Mouse (Mus musculus) stomach, postnatal 0 days (tissue): Measurements from ENCODE around the gene Polr3h. TPM values are rescaled to one million over a fixed set of nuclear protein-coding genes. Genes with fewer than 3 reads are reported as not detected.

Experiments used
- ATAC-seq: fragments of 200-750 bp; cut with Nextera tagmentation; 2 replicates; pipeline ENCODE4 v1.8.0; 2017; ENCODE audit not compliant: low FRiP score, low TSS enrichment
- DNase-seq: peaks from one replicate; pipeline ENCODE4 v3.0.0-alpha.2; 2016; ENCODE audit warnings: low spot score
- H3K27ac ChIP-seq: fragments of 300-500 bp; sonication (generic); replicated peaks from 2 replicates; pipeline ENCODE4 v1.5.1; 2014; ENCODE audit warnings: mild to moderate bottlenecking, control low read depth
- H3K27me3 ChIP-seq: fragments of 300-500 bp; sonication (generic); 2 replicates; pipeline ENCODE4 v1.6.1; 2014; ENCODE audit warnings: low read length; ENCODE audit not compliant: control insufficient read depth, insufficient read depth
- H3K36me3 ChIP-seq: fragments of 300-500 bp; sonication (generic); 2 replicates; pipeline ENCODE4 v1.6.1; 2014; ENCODE audit warnings: low read length, mixed read lengths; ENCODE audit not compliant: control insufficient read depth, insufficient read depth
- H3K4me1 ChIP-seq: fragments of 300-500 bp; sonication (generic); replicated peaks from 2 replicates; pipeline ENCODE4 v1.6.1; 2014; ENCODE audit warnings: antibody characterized with exemption; ENCODE audit not compliant: control insufficient read depth, insufficient read depth
- H3K4me2 ChIP-seq: fragments of 300-500 bp; sonication (generic); replicated peaks from 2 replicates; pipeline ENCODE4 v1.6.1; 2014; ENCODE audit warnings: low read depth, mild to moderate bottlenecking, control low read depth, moderate library complexity
- H3K4me3 ChIP-seq: fragments of 300-500 bp; sonication (generic); 2 replicates; pipeline ENCODE4 v1.5.1; 2014; ENCODE audit warnings: low read depth, low read length, control low read depth
- H3K9ac ChIP-seq: fragments of 300-500 bp; sonication (generic); 2 replicates; pipeline ENCODE4 v1.6.1; 2014; ENCODE audit warnings: mild to moderate bottlenecking, low read length, control low read depth, mixed read lengths
- H3K9me3 ChIP-seq: fragments of 300-500 bp; sonication (generic); 2 replicates; pipeline ENCODE4 v1.6.1; 2016; ENCODE audit warnings: low read length; ENCODE audit not compliant: control insufficient read depth
- CTCF ChIP-seq: IDR thresholded peaks from 2 replicates; pipeline ENCODE4 v1.5.1; 2016; ENCODE audit warnings: antibody characterized with exemption, low read depth, mild to moderate bottlenecking, moderate library complexity
- EP300 ChIP-seq: optimal IDR thresholded peaks from 2 replicates; pipeline ENCODE3; 2016; ENCODE audit warnings: antibody characterized with exemption
- WGBS: fragments of 180-500 bp; shearing (Covaris S2); extraction: QIAGEN DNeasy Blood & Tissue Kit; methylation state at CpG from one replicate; pipeline ENCODE4 v1.1.7; 2014; 5-methylcytosine and 5-hydroxymethylcytosine counted together
- polyA plus RNA-seq: library from polyadenylated mRNA; unstranded; fragments of >200 nt; fragmentation: Nextera tagmentation; extraction: Ambion mirVana; gene quantifications from 2 replicates; pipeline ENCODE4 v1.2.1, GENCODE M21; 2015

Polr3h gene
- polyA plus RNA-seq, 1 experiment from 2014 or later = 65.6 TPM

DNA sequence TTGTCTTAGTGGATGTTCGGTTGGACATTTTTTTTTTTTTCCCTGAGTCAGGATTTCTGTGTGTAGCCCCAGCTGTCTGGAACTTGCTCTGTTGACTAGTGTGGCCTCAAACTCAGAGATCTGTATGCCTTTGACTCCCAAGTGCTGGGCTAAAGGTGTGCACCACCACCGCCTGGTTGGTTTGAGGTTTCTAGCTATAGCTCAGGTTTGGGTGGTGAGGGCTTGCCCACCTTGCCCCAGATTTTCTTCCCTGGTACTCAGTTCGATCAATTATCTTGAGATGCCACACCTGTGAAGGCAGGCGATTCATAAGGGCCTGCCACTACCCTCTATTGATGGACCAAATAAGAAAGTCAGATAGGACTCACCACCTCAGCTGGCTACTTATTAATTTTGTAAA, 78.9 kb downstream of the Polr3h start:
- peaks cover 25% of the 10 kb centered on the region for H3K36me3 ChIP-seq
- ATAC-seq = no peak

GRCm38 (mm10) chr15:81846755-81847154, 79.3 kb downstream of the Polr3h start:
- Histone ChIP-seq H3K9ac (no peak overlapping the region), H3K4me1 (no peaks in the 10 kb centered on the region), H3K36me3 (peaks cover 25% of the 10 kb centered on the region), H3K4me3 (no peak overlapping the region), H3K27ac (peak overlapping the region; percentile 1; the same call in 1 of the 2 replicates), H3K27me3 (no peaks in the 10 kb centered on the region), H3K4me2 (no peak overlapping the region), H3K9me3 (no peaks in the 10 kb centered on the region)
- WGBS = 81% methylated on average over 9 of the region's 9 CpGs
- ATAC-seq = no peak
- DNase-seq = no peak
- TF ChIP-seq EP300 (no peak), CTCF (no peak)

More for the DNA sequence above, 78.9 kb downstream of the Polr3h start:
- 0 out of 2 replicates have a peak overlapping the region, but pooled peaks have one; percentile 13 for H3K27ac ChIP-seq
- H3K4me3 ChIP-seq = no peak overlapping the region
- H3K4me2 ChIP-seq = no peak overlapping the region
- 85% methylated on average over 4 of the region's 4 CpGs for WGBS
- no peaks in the 10 kb centered on the region for H3K9me3 ChIP-seq
- H3K4me1 ChIP-seq = no peaks in the 10 kb centered on the region
- no peak for DNase-seq
- no peaks in the 10 kb centered on the region for H3K27me3 ChIP-seq
- no peak for TF ChIP-seq CTCF
- no peak for TF ChIP-seq EP300
- H3K9ac ChIP-seq = no peak overlapping the region

GRCm38 (mm10) chr15:81845724-81846123, 80.3 kb downstream of the Polr3h start:
- DNase-seq = peak; percentile 44
- H3K36me3 ChIP-seq = peaks cover 17% of the 10 kb centered on the region
- no peaks in the 10 kb centered on the region for H3K27me3 ChIP-seq
- WGBS = 22% methylated on average over 4 of the region's 4 CpGs
- peak; percentile 80 for ATAC-seq
- H3K27ac ChIP-seq = 0 out of 2 replicates have a peak overlapping the region, but pooled peaks have one; percentile 24
- no peaks in the 10 kb centered on the region for H3K9me3 ChIP-seq
- no peak overlapping the region for H3K4me3 ChIP-seq
- no peak overlapping the region for H3K4me2 ChIP-seq
- no peaks in the 10 kb centered on the region for H3K4me1 ChIP-seq
- no peak overlapping the region for H3K9ac ChIP-seq
- TF ChIP-seq EP300 (no peak), CTCF (no peak)

DNA sequence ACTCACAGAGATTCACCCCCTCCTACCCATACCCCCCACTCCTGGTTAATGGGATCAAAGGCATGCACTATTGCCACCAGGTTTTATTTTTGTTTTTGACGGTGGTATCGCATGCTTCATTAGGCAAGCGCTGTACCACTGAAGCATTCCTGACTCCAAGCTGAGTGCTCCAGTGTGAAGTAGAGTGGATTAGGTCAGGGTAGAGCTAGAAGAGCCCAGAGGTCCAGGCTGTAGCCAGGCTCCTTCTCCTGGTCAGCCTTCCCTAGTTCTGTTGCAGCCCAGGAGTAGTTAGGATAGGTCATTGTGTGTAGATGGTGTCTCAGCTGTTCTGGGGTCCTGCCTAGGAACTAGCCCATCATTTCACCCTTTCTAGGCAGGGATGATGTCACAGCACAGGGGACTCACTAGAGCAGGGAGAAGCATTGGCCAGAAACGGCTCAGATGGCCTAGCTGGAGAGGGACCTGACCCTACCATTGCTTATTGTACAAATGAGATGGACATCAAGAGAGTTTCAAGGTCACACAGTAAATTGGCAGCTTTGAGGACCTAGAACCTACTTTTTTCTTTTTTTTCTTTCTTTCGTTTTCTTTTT, 80.9 kb downstream of the Polr3h start:
- ATAC-seq = no peak
- H3K36me3 ChIP-seq = peaks cover 13% of the 10 kb centered on the region; the same call in 1 of the 2 replicates
- H3K27ac ChIP-seq = no peak overlapping the region
- H3K4me1 ChIP-seq = no peaks in the 10 kb centered on the region
- H3K27me3 ChIP-seq = no peaks in the 10 kb centered on the region
- no peak overlapping the region for H3K4me2 ChIP-seq
- DNase-seq = no peak
- 87% methylated on average over 5 of the region's 5 CpGs for WGBS
- no peak for TF ChIP-seq CTCF
- TF ChIP-seq EP300 = no peak
- H3K4me3 ChIP-seq = no peak overlapping the region
- no peak overlapping the region for H3K9ac ChIP-seq
- H3K9me3 ChIP-seq = no peaks in the 10 kb centered on the region

DNA sequence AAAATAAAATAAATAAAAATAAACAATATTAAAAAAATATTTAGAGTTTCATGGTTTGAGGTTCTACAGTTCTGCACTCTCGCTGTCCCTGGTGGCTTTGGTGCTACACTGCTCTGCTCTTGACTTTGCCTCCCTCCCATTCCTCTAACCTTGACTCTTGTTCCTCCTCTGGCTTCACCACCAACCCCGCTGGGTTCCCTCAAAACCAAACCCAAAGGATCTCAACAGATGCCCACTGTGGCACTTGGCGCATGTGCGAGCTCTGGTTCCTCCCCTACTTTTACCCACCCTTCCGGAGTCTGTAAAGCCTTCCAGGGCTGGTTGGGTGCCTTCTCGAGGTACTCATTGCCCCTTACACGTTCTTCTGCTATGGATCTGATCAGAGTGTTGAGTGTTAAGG, 83.8 kb downstream of the Polr3h start:
- no peak overlapping the region for H3K4me2 ChIP-seq
- no peaks in the 10 kb centered on the region for H3K27me3 ChIP-seq
- H3K9me3 ChIP-seq = no peaks in the 10 kb centered on the region
- no peak for TF ChIP-seq EP300
- TF ChIP-seq CTCF = no peak
- H3K27ac ChIP-seq = no peak overlapping the region
- DNase-seq (no peak), ATAC-seq (no peak)
- no peak overlapping the region for H3K9ac ChIP-seq
- no peak overlapping the region for H3K4me3 ChIP-seq
- 88% methylated on average over 7 of the region's 7 CpGs for WGBS
- 0 out of 2 replicates have a peak, but pooled peaks cover 4% of the 10 kb centered on the region for H3K4me1 ChIP-seq
- no peaks in the 10 kb centered on the region; the same call in 1 of the 2 replicates for H3K36me3 ChIP-seq

DNA sequence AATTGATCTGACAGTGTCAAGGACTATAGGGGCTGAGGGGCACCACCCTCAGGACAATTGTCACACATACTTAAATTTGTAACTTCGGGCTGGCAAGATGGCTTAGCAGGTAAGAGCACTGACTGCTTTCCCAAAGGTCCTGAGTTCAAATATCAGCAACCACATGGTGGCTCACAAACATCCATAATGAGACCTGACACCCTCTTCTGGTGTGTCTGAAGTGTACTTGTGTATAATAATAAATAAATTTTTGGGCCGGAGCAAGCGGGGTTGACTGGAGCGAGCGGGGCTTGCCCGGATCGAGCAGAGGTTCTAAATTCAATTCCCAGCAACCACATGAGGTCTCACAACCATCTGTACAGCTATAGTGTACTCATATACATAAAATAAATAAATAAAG, 85.7 kb downstream of the Polr3h start:
- 87% methylated on average over 7 of the region's 7 CpGs for whole genome bisulfite sequencing
- no peaks in the 10 kb centered on the region for H3K9me3 ChIP-seq
- no peak overlapping the region for H3K27ac ChIP-seq
- ATAC-seq (no peak), DNase-seq (no peak)
- H3K4me1 ChIP-seq = 0 out of 2 replicates have a peak, but pooled peaks cover 7% of the 10 kb centered on the region
- no peaks in the 10 kb centered on the region for H3K36me3 ChIP-seq
- TF ChIP-seq CTCF (no peak), EP300 (no peak)
- no peak overlapping the region for H3K9ac ChIP-seq
- no peak overlapping the region for H3K4me2 ChIP-seq
- H3K27me3 ChIP-seq = no peaks in the 10 kb centered on the region
- H3K4me3 ChIP-seq = no peak overlapping the region
